Mouse (Mus musculus) forebrain, embryonic 13.5 days (tissue): ENCODE results near the gene Cpe. TPM values are rescaled to one million over a fixed set of nuclear protein-coding genes. Genes with fewer than 3 reads are reported as not detected.
A peak's percentile ranks its signal among the peaks of the same experiment; 100 is the strongest.

Source experiments
- ATAC-seq: fragments of 200-750 bp; cut with Nextera tagmentation; 2 replicates; pipeline ENCODE4 v1.8.0; 2017
- H3K27ac ChIP-seq: fragments of 300-500 bp; sonication (generic); 2 replicates; pipeline ENCODE4 v1.5.1; 2015; ENCODE audit warnings: inconsistent platforms, mild to moderate bottlenecking, moderate library complexity
- H3K27me3 ChIP-seq: fragments of 300-500 bp; sonication (generic); 2 replicates; pipeline ENCODE4 v1.6.1; 2015; ENCODE audit warnings: mild to moderate bottlenecking, inconsistent platforms
- H3K36me3 ChIP-seq: fragments of 300-500 bp; sonication (generic); 2 replicates; pipeline ENCODE4 v1.6.1; 2015; ENCODE audit warnings: mild to moderate bottlenecking, inconsistent platforms; ENCODE audit not compliant: poor library complexity, severe bottlenecking
- H3K4me1 ChIP-seq: fragments of 300-500 bp; sonication (generic); 2 replicates; pipeline ENCODE4 v1.6.1; 2015; ENCODE audit warnings: inconsistent platforms
- H3K4me2 ChIP-seq: fragments of 300-500 bp; sonication (generic); 2 replicates; pipeline ENCODE4 v1.6.1; 2015; ENCODE audit warnings: inconsistent platforms, mild to moderate bottlenecking, moderate library complexity
- H3K4me3 ChIP-seq: fragments of 300-500 bp; sonication (generic); 2 replicates; pipeline ENCODE4 v1.5.1; 2015; ENCODE audit warnings: mild to moderate bottlenecking, inconsistent platforms
- H3K9ac ChIP-seq: fragments of 300-500 bp; sonication (generic); 2 replicates; pipeline ENCODE4 v1.6.1; 2015; ENCODE audit warnings: mild to moderate bottlenecking, inconsistent platforms
- H3K9me3 ChIP-seq: fragments of 300-500 bp; sonication (generic); replicated peaks from 2 replicates; pipeline ENCODE4 v1.6.1; 2016; ENCODE audit warnings: inconsistent platforms
- WGBS: fragments of 180-500 bp; shearing (Covaris S2); methylation state at CpG from one replicate; pipeline ENCODE4 v1.1.7; 2015; 5-methylcytosine and 5-hydroxymethylcytosine counted together
- polyA plus RNA-seq: library from polyadenylated mRNA; unstranded; fragments of >200 nt; fragmentation: Nextera tagmentation; extraction: Ambion mirVana; gene quantifications from 2 replicates; pipeline ENCODE4 v1.2.1, GENCODE M21; 2015

The Cpe gene
- polyA plus RNA-seq, 1 experiment from 2014 or later: 389 TPM

GRCm38 (mm10) chr8:64597042-64597970 is 95.5 kb downstream of the Cpe start:
- Histone ChIP-seq H3K4me3 (no peak overlapping the region), H3K9me3 (no peaks in the 10 kb centered on the region), H3K4me2 (no peak overlapping the region), H3K27me3 (no peaks in the 10 kb centered on the region), H3K4me1 (0 out of 2 replicates have a peak, but pooled peaks cover 6% of the 10 kb centered on the region), H3K9ac (no peak overlapping the region), H3K27ac (no peak overlapping the region), H3K36me3 (peaks cover 41% of the 10 kb centered on the region)
- WGBS: 45% methylated on average over 21 of the region's 21 CpGs
- peak; percentile 79 for ATAC-seq

DNA sequence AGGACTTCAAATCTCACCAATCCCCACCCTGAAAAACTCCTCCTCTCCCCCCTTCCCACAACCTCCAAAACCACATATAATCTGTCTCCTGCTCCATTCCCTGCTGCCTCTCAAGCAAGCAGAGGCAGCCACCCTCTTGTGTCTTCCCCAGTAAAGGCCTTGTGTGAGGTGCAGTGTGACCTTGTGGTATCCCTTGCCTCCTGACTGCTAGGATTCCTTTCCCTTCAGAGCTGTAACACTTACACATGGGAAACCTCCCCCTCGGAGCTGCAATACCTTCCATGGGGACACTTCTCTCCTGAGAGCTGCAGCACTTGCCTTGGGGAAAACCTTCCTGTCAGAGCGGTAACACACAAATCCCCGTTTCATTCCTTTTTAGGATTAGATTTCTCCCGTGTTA is 96.5 kb downstream of the Cpe start:
- no peak for ATAC-seq
- no peak overlapping the region for H3K27ac ChIP-seq
- H3K4me3 ChIP-seq: no peak overlapping the region
- H3K27me3 ChIP-seq: no peaks in the 10 kb centered on the region
- no peak overlapping the region for H3K9ac ChIP-seq
- peaks cover 43% of the 10 kb centered on the region for H3K36me3 ChIP-seq
- no peaks in the 10 kb centered on the region for H3K9me3 ChIP-seq
- 78% methylated on average over 4 of the region's 4 CpGs for WGBS
- no peak overlapping the region for H3K4me2 ChIP-seq
- H3K4me1 ChIP-seq: 0 out of 2 replicates have a peak, but pooled peaks cover 6% of the 10 kb centered on the region

DNA sequence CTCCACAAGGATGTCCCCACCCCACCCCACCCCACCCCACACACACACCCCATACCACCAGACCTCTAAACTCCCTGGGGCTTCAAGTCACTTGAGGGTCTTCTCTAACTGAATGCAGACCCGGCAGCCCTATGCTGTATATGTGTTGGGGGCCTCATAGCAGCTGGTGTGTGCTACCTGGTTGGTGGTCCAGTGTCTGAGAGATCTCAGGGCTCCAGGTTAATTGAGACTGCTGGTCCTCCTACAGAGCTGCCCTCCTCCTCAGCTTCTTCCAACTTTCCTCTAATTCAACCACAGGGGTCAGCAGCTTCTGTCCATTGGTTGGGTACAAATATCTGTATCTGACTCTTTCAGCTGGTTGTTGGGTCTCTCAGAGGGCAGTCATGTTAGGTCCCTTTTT is 102.4 kb downstream of the Cpe start:
- 100% methylated on average over 1 of the region's 1 CpGs for WGBS
- Histone ChIP-seq H3K4me1 (no peaks in the 10 kb centered on the region), H3K4me2 (no peak overlapping the region), H3K9me3 (no peaks in the 10 kb centered on the region), H3K4me3 (no peak overlapping the region), H3K9ac (no peak overlapping the region), H3K27ac (no peak overlapping the region), H3K27me3 (no peaks in the 10 kb centered on the region), H3K36me3 (peaks cover 47% of the 10 kb centered on the region)
- no peak for ATAC-seq

- peak; percentile 30; the same call in 1 of the 2 replicates for ATAC-seq
- no peak overlapping the region for H3K4me2 ChIP-seq
- H3K4me3 ChIP-seq: no peak overlapping the region
- WGBS: 33% methylated on average over 3 of the region's 3 CpGs
- no peak overlapping the region for H3K27ac ChIP-seq
- peaks cover 12% of the 10 kb centered on the region; the same call in 1 of the 2 replicates for H3K4me1 ChIP-seq
- H3K27me3 ChIP-seq: no peaks in the 10 kb centered on the region
- H3K36me3 ChIP-seq: no peaks in the 10 kb centered on the region
- no peaks in the 10 kb centered on the region for H3K9me3 ChIP-seq
- no peak overlapping the region for H3K9ac ChIP-seq
These were observed 110.0 kb downstream of the Cpe start for GRCm38 (mm10) chr8:64582887-64583286.

DNA sequence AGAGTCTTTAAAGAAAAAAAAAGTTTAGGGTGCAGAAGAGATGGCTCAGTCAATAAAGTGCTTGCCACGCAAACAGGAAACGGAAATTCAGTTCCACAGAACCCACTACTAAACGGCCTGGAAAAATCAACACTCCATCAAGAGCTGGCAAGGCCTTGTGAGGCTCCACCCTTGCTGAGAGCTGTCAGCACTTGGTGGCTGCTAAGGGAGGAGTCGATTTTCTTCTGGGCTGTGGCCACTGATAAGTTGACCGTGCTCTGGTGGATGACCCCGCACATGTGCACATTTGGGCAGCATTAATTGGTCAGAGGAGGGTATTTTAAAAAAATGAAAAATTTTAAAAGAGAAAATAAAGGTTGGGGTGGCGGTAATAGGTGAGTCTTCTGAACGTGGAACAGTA is 114.6 kb downstream of the Cpe start:
- Histone ChIP-seq H3K27me3 (no peaks in the 10 kb centered on the region), H3K4me2 (no peak overlapping the region), H3K4me3 (no peak overlapping the region), H3K36me3 (no peaks in the 10 kb centered on the region), H3K4me1 (peaks cover 10% of the 10 kb centered on the region; the same call in 1 of the 2 replicates), H3K27ac (no peak overlapping the region), H3K9me3 (no peaks in the 10 kb centered on the region), H3K9ac (no peak overlapping the region)
- no peak for ATAC-seq
- WGBS: 90% methylated on average over 8 of the region's 8 CpGs

- Histone ChIP-seq H3K27ac (no peak overlapping the region), H3K4me3 (no peak overlapping the region), H3K4me2 (no peak overlapping the region), H3K27me3 (no peaks in the 10 kb centered on the region), H3K9me3 (no peaks in the 10 kb centered on the region), H3K4me1 (no peaks in the 10 kb centered on the region), H3K36me3 (no peaks in the 10 kb centered on the region), H3K9ac (no peak overlapping the region)
- WGBS: 91% methylated on average over 9 of the region's 9 CpGs
- ATAC-seq: no peak
These were observed 117.9 kb downstream of the Cpe start for GRCm38 (mm10) chr8:64575001-64575400.

GRCm38 (mm10) chr8:64548054-64548850 is 144.6 kb downstream of the Cpe start:
- Histone ChIP-seq H3K4me2 (no peak overlapping the region), H3K4me1 (no peaks in the 10 kb centered on the region), H3K9ac (no peak overlapping the region), H3K27ac (no peak overlapping the region), H3K4me3 (no peak overlapping the region), H3K36me3 (no peaks in the 10 kb centered on the region), H3K27me3 (no peaks in the 10 kb centered on the region), H3K9me3 (no peaks in the 10 kb centered on the region)
- 23% methylated on average over 5 of the region's 5 CpGs for WGBS
- ATAC-seq: peak; percentile 79

GRCm38 (mm10) chr8:64543441-64543840 is 149.4 kb downstream of the Cpe start:
- H3K9me3 ChIP-seq: no peaks in the 10 kb centered on the region
- H3K4me3 ChIP-seq: no peak overlapping the region
- H3K27me3 ChIP-seq: no peaks in the 10 kb centered on the region
- no peak overlapping the region for H3K9ac ChIP-seq
- H3K4me1 ChIP-seq: no peaks in the 10 kb centered on the region
- no peak overlapping the region for H3K4me2 ChIP-seq
- H3K36me3 ChIP-seq: no peaks in the 10 kb centered on the region
- ATAC-seq: no peak
- 75% methylated on average over 7 of the region's 7 CpGs for WGBS
- no peak overlapping the region for H3K27ac ChIP-seq

Other genes starting within 250 kb of the Cpe start
- 143 and 160 TPM in 2 replicates for gene Msmo1, start 40.7 kb upstream of the Cpe start, polyA plus RNA-seq
- gene Klhl2, start 157.0 kb upstream of the Cpe start, polyA plus RNA-seq: 12.5 and 13.9 TPM in 2 replicates